ENCODE assay signal across 16 mouse cellular contexts in genomic region chr1:73929952-73930329, GRCm38 (mm10).
A peak's percentile ranks its signal among the peaks of the same experiment; 100 is the strongest.
DNase-seq lines count a peak whose midpoint lies in the region; TF ChIP-seq lines count a peak whose summit lies in the region.
"Had no signal": no experiment of that assay in that cellular context is flagged by ENCODE, and none has a peak within 500 bp of the region (broad histone marks: within the 10 kb centered on the region; RNA-seq: fewer than 3 reads in every experiment).

No protein-coding gene starts in this region.

- no peak overlapping the region for H3ac ChIP-seq in myocyte (ENCODE audit: control insufficient read depth, insufficient read length)

- H3K9ac ChIP-seq in heart, adult 2 months (ENCODE audit: low read depth, low read length): no peak overlapping the region
- H3K9ac ChIP-seq: embryonic facial prominence, embryonic 12.5 days; limb, embryonic 12.5 days had no signal

- TF ChIP-seq POLR2A in heart, adult 2 months (IDR thresholded peaks at IDR 0.05; ENCODE audit: insufficient read depth, low read depth, low read length): no peak
- TF ChIP-seq POLR2A in myocyte (IDR thresholded peaks at IDR 0.05; ENCODE audit: insufficient read length, low read depth): no peak

- TF ChIP-seq EP300 in heart, adult 2 months (IDR thresholded peaks at IDR 0.05; ENCODE audit: insufficient read depth, low read depth, low read length): no peak

- DNase-seq in heart, adult 2 months: no peak
- DNase-seq in heart, postnatal 14 days: no peak
- peak; percentile 52 to 65 for DNase-seq in lung, adult 18-20 months
- DNase-seq in lung, postnatal 14 days: no peak
- peak; percentile 59 to 65 for DNase-seq in kidney, adult 8-10 months
- no peak for DNase-seq in layer of hippocampus, adult 11-12 months (ENCODE audit: low spot score)
- DNase-seq: adrenal gland, adult 2 months; cerebellum, adult 18-20 months; gastrocnemius, postnatal 36 days; heart, postnatal 36 days; right cerebral cortex, adult 18-20 months; thymus, postnatal 25 days had no signal

- H3K4me2 ChIP-seq in myocyte (ENCODE audit: low read depth): peak overlapping the region; percentile 14
- H3K4me2 ChIP-seq: embryonic facial prominence, embryonic 12.5 days; limb, embryonic 12.5 days had no signal

- TF ChIP-seq CTCF in heart, adult 2 months (IDR thresholded peaks at IDR 0.05): no peak

- H3K27me3 ChIP-seq in heart, adult 2 months (ENCODE audit: control insufficient read depth, insufficient read depth, low read length): no peaks in the 10 kb centered on the region
- H3K27me3 ChIP-seq in myocyte (ENCODE audit: control insufficient read depth, insufficient read depth, insufficient read length): no peaks in the 10 kb centered on the region
- H3K27me3 ChIP-seq: embryonic facial prominence, embryonic 12.5 days; limb, embryonic 12.5 days had no signal

- H3K4me3 ChIP-seq in heart, adult 2 months: no peak overlapping the region
- H3K4me3 ChIP-seq in myocyte: no peak overlapping the region
- H3K4me3 ChIP-seq: embryonic facial prominence, embryonic 12.5 days; limb, embryonic 12.5 days; midbrain, embryonic 10.5 days had no signal

- peaks cover 45% of the 10 kb centered on the region for H3K4me1 ChIP-seq in heart, adult 2 months (ENCODE audit: control insufficient read depth, insufficient read depth, low read length)
- H3K4me1 ChIP-seq: embryonic facial prominence, embryonic 12.5 days; limb, embryonic 12.5 days had no signal

- H3K27ac ChIP-seq in heart, adult 2 months: peak overlapping the region; percentile 64
- H3K27ac ChIP-seq: embryonic facial prominence, embryonic 12.5 days; limb, embryonic 12.5 days; midbrain, embryonic 10.5 days had no signal

- intact Hi-C loops in heart, adult 2 months (cut with DNase I): loop anchor here (5.0 kb wide), 1 partner anchor 37 kb away; no protein-coding TSS in a partner anchor
- intact Hi-C loops in heart, postnatal 14 days (cut with DNase I): loop anchor here (5.0 kb wide), 1 partner anchor 42 kb away; no protein-coding TSS in a partner anchor

- no peaks in the 10 kb centered on the region; the same call in 1 of the 2 replicates for H3K79me2 ChIP-seq in heart, adult 2 months (replicated peaks; ENCODE audit: control insufficient read depth, insufficient read depth, low read length)
- H3K79me2 ChIP-seq in myocyte (ENCODE audit: control insufficient read depth, insufficient read depth): peaks cover 7% of the 10 kb centered on the region

- peaks cover 59% of the 10 kb centered on the region for H3K36me3 ChIP-seq in heart, adult 2 months (ENCODE audit: control insufficient read depth, insufficient read depth, low read length)
- peaks cover 21% of the 10 kb centered on the region for H3K36me3 ChIP-seq in myocyte (ENCODE audit: control insufficient read depth, insufficient read depth)

- WGBS in heart, adult 2 months: 47% methylated on average over 5 of the region's 5 CpGs

TF ChIP-seq in myocyte, 11 proteins besides CTCF, POLR2A, EP300 and RAD21:
- TF ChIP-seq E2F4 (IDR thresholded peaks at IDR 0.05; ENCODE audit: insufficient read depth): no peak
- TF ChIP-seq MAX (IDR thresholded peaks at IDR 0.05; ENCODE audit: low read depth): no peak
- TF ChIP-seq USF1 (IDR thresholded peaks at IDR 0.05; ENCODE audit: low read depth): peak; percentile 55
- no peak for TF ChIP-seq MYOD1 (IDR thresholded peaks at IDR 0.05; ENCODE audit: control insufficient read depth in 1 of 3, insufficient read length in 2 of 3, low read depth in 2 of 3)
- TF ChIP-seq TCF3 (IDR thresholded peaks at IDR 0.05; ENCODE audit: insufficient read length, low read depth): no peak
- TF ChIP-seq SRF (IDR thresholded peaks at IDR 0.05; ENCODE audit: control insufficient read depth, insufficient read length, low read depth): no peak
- no peak for TF ChIP-seq REST (IDR thresholded peaks at IDR 0.05; ENCODE audit: insufficient read depth, insufficient read length)
- TF ChIP-seq POLR2AphosphoS2 (IDR thresholded peaks at IDR 0.05; ENCODE audit: insufficient read length, low read depth): peak; percentile 10
- no peak for TF ChIP-seq CEBPB (IDR thresholded peaks at IDR 0.05; ENCODE audit: insufficient read depth, poor library complexity, severe bottlenecking)
- no peak for TF ChIP-seq MYOG (IDR thresholded peaks at IDR 0.05; ENCODE audit: control insufficient read depth in 1 of 3, insufficient read depth in 1 of 3, insufficient read length in 2 of 3, low read depth in 2 of 3)
- TF ChIP-seq TCF12 (IDR thresholded peaks at IDR 0.05; ENCODE audit: insufficient read depth, poor library complexity, severe bottlenecking): no peak

Comparison
In these comparisons a context has a peak if more than half of its experiments do, and no peak if none do; other contexts are left out.
1. DNase-seq: peak in lung, adult 18-20 months (2 of 2) and kidney, adult 8-10 months (2 of 2); none in heart, adult 2 months (0 of 2), heart, postnatal 14 days (0 of 2), lung, postnatal 14 days (single experiment) and layer of hippocampus, adult 11-12 months (single experiment).